Mouse (Mus musculus) stomach, postnatal 0 days (tissue): ENCODE measurements around the gene Cd96.

Experiments used
- CTCF ChIP-seq: IDR thresholded peaks from 2 replicates; pipeline ENCODE4 v1.5.1; 2016; ENCODE audit warnings: antibody characterized with exemption, low read depth, mild to moderate bottlenecking, moderate library complexity
- EP300 ChIP-seq: optimal IDR thresholded peaks from 2 replicates; pipeline ENCODE3; 2016; ENCODE audit warnings: antibody characterized with exemption

DNA sequence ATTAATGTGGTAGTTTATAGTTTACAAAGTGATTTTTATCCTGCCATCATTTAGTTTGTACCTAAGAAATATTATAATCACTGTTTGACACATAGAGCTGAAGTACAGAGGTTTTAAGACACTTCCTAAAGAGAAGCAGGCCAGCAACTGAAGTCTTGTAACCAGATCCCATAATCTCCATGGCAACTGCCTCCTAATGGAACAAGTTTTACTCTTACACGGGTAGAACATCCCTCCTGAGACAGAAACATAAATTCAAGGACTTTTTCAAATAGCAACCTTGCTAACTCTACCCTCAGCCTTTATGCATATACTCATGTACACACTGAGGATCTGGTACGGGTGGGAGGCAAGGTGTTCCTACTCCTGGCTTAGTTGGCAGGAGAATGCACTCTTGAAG, 83.8 kb downstream of the Cd96 start:
- no peak for TF ChIP-seq EP300
- TF ChIP-seq CTCF: no peak
